Mouse (Mus musculus) thymus, adult 18-20 months (tissue): ENCODE data around the gene Mllt6.
"Not testable (repeated sequence)": the region's sequence is repeated elsewhere in the genome, so short reads cannot be mapped to it uniquely, and the experiment has no call there.

ENCODE experiments used
- DNase-seq, 2 experiments: peaks; one replicate each; pipeline ENCODE4 v3.0.0; 2022; ENCODE audit warnings: mixed read lengths in 2 of 2

Mllt6 gene

DNA sequence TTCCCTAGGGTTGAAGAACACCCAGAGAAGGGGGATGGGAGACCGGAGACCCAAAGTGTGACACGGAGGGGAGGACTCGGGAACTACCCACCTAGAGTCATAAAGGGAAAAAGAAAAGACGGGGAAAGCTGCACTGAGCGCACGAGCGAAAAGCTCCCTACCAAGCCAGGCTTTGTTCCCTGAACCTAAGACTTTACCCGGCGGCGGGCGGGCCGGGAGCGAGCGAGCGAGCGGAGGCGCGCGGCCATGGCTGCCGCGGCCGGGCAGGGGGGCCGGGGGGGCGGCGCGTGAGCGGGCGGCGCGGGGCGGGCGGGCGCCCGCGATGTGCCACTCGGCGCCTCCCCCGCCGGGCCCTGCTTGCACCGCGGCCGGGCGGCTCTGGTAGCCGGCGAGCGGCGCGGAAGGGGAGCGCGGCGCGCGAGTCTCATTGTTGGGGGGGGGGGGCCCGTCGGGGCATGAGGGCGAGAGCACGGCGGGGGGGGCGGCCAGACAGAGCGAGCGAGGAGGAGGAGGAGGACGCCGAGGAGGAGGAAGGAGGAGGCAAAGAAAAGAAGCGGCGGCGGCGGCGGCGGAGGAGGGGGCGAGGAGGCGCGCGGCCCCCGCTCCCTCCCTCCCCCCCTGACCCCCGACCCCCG is at the start of gene Mllt6:
Gene Mllt6 (plus strand): TSS at position 522 of the 635 bp plus-strand sequence.
- peak; percentile 43 to 44 for DNase-seq

DNA sequence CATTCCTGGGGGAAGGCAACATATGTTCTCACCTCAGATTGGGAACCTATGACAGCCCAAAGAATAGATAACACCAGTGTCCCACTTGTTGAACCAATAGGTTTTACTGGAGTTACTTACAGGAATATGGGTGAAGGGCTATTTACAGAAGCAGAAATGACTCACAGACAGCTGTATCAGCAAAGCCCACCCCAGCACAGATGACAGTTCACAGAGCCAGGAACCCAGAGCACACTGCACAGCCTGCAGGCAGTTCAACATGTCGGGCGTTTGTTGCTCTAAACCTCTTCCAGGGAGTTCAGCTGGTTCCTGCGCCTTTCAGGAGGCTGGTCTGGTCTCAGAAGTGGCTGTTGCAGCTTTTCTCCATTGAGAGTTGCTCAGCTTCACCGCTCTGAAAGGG is 47.9 kb upstream of the Mllt6 start:
- no peak for DNase-seq

DNA sequence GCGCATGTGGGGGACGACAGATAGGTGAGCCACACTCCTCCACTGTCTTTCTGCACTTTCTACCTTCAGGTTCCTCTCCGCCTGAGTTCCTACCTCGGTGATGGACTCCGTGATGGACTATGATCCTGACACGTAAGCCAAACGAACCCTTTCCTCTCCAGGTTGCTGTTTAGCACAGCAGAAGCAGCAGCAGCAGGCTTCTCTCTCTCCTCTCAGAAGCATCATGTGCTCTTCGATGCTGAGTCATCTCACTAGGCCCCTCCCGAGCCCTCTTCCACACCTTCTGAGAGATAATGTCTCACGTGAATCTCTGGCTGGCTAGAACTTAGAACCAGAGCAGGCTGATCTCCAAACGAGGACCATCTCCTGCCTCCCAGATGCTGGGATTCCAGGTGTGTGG is 44.8 kb upstream of the Mllt6 start:
- no peak for DNase-seq

DNA sequence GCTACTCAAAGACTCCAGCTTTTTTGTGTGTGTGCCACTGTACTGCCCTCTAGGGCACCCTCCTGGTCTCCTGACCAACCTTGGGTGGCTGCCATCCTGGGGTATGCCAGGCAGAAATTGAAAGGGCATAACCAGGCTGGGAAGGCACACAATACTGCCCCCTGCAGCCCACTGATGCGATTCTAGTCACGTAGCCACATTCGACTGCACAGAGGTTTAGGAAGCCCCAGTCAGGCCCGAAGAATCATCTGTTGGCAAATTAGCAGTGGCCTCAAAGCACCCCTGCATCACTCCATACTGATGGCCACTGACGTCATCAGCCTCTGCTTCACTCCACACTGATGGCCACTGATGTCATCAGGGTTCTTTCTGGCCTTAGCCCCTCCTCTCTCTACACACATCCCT is 43.8 kb upstream of the Mllt6 start:
- no peak for DNase-seq

DNA sequence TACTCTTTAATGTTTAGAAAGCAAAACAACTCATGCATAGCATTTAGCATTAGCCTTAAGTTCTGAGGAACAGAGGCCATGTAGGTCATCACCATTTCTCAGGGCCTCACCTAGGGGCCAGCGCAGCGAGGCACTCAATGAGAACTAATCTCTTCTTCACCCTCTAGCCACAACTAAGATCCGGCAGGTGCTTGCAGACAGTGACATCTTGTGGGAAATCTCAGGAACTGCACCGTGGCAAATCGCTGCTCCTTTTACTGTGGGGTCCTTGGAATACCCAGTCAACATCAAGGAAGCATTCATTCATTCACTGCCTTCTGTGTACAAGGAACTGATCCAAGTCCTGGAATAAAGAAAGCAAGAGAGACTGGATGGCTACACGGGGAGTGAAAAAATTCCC is 40.8 kb upstream of the Mllt6 start:
- peak; percentile 27 to 36 for DNase-seq

DNA sequence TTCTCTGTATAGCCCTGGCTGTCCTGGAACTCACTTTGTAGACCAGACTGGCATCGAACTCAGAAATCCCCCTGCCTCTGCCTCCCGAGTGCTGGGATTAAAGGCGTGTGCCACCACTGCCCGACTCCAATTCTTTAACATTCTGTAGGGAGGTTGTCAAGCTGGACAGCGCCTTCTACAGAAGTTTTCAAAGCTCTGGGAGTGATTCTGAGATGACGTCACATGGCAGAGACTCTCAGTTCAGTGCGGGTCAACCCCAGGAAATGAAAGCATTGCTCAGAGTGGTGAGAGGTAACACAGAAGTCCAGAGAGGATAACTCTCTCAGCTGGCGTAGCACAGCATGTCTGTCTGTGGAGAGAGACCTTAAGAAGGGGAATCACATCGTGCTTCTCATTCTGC is 40.0 kb upstream of the Mllt6 start:
- DNase-seq, result no peak

GRCm38 (mm10) chr11:97625551-97625950 is 37.7 kb upstream of the Mllt6 start:
- DNase-seq, result no peak

DNA sequence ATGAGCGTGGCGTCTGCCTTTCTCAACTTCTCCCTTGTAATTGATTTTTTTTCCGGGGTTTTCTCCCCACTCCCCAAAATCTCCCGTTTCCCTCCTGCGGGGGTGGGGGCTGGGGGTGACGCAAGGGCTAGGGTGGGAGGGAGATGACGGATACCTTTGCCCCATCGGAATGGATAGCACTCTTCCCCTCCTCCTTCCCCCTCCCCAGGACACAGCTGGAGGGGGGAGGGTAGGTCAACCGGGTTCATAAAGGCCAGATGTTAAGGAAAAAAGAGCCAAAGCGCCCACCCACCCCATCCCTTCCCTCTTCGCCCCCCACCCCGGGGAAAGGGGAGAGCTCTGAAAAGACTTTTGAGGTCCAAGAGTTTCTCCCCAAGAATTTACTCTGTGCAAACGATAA is 36.8 kb upstream of the Mllt6 start:
- no peak for DNase-seq

DNA sequence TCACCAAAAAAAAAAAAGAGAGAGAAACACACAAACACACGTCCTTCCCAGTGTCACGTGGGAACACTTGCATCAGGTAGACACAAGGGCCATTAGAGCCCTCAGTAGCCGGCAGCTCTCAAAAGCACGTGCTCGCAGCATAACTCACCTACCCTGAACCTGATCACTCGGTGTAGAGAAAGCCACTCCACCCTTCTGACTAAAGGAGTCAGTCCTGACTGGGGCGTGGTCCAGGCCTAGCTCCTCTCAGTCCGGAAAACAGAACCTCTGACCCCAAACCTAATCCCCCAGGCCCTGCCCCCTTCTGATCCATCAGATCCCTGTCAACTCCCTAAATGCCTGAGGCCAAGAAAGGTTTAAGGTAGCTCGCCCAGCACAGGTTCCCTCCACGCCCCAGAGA is 36.4 kb upstream of the Mllt6 start:
- no peak for DNase-seq

GRCm38 (mm10) chr11:97627556-97628302 is 35.5 kb upstream of the Mllt6 start:
- DNase-seq, result no peak

- DNase-seq, result no peak
Measured at GRCm38 (mm10) chr11:97628303-97628567, 35.0 kb upstream of the Mllt6 start.

DNA sequence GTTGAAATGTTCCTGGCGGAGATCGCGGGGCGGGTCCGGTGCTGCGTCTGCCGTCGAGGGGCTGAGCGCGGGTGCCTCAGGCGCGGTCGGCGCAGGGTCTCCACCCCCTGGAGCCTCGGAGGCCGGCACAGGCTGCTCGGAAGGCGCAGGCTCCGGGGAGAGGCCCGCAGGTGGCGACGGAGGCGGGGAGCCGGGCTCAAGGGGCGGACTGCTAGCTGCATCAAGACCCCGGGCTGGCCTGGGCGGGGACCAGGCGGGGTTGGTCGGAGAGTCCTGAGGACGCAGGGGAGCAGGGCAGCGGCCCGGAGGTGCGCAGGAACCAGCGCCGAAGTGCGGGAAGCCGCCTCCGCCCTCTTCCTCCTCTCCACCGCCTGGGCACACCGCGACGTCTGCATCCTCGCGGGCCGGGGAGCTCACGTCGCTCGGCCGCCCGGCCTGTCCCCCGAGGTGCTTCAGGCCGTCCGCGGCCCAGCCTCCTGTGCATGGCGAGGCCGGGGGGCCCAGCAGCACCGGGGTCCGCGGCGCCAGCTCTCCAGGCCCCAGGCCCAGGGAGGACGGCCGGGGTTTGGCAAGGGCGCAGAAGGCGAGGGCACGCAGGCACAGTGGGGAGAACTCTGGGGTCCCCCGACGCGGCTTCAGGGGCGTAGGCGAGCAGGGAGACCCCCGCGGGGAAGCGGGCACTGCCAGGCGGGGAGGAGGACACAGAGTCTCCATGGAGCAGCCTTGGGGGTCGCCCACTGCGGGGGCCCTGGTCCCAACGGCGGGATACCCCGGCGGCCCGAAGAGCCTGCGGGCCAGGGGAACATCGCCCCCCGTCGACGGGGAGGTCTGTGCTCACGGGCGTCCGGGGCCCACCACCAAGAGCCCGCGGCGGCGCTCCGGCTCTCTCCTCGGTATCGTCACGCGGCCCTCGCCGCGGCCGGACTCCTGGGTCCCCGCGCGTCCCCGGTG is 34.4 kb upstream of the Mllt6 start:
- DNase-seq, result peak in 1 of 2 experiments; percentile 14

DNA sequence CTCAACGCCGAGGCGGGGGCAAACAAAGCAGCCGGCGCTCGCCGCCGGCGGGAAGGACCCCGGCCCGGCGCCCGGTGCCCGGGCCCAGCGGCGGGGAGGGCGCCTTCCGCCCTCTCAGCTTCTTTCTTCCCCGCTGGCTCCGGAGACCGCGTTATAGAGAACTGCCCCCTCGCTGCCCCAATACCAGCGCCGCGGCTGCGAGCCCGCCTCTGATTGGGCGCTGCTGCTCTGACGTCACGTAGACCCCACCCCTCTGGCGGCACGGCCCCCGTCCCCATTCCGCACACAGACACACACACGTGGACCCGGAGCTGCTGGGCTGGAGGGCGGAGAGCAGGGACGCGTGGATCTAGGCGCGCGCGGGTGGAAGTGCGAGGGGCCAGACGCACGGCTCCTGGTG is 33.6 kb upstream of the Mllt6 start, which contains the start of gene Epop:
Gene Epop (minus strand): TSS at position 127 of the 400 bp plus-strand sequence.
- DNase-seq, result peak; percentile 81 to 82

- no peak for DNase-seq
Measured at GRCm38 (mm10) chr11:97631046-97631445, 32.2 kb upstream of the Mllt6 start.

- DNase-seq, result no peak
Measured at GRCm38 (mm10) chr11:97631500-97631899, 31.7 kb upstream of the Mllt6 start.

GRCm38 (mm10) chr11:97631938-97632337 is 31.3 kb upstream of the Mllt6 start:
- peak; percentile 61 to 63 for DNase-seq

DNA sequence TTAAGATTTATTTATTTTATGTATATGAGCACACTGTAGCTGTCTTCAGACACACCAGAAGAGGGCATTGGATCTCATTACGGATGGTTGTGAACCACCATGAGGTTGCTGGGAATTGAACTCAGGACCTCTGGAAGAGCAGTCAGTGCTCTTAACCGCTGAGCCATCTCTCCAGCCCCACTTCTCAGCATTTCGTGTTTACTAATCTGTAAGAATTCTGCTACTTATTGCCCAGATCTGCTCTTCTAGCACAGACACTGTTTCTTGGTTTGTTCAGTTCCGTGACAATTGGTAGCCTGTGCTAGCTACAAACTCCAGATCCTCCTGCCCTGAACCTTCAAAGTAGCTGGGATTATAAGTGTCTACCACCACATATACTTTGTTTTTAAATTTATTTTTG is 30.8 kb upstream of the Mllt6 start:
- not testable (repeated sequence) for DNase-seq

GRCm38 (mm10) chr11:97635468-97636019 is 27.7 kb upstream of the Mllt6 start:
- no peak for DNase-seq

DNA sequence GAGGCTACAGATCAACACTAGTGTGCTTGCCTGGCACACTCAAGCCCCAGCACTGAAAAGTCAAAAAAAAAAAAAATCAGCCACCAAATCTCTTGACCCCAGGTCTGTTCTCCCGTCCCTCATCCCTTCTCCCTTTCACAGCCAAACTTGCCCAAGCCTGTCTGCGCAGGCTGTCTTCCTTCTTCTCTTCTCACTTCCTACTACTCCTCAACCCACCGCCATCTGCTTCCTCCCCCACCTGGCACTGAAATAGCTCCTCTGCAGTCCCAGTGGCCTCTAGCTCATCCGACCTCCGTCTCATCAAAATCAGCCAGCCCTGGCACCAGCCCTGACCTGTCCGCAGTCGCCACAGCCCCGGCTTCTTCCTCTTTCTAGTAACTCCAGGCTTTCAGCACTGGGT is 21.5 kb upstream of the Mllt6 start:
- no peak for DNase-seq

GRCm38 (mm10) chr11:97642746-97643145 is 20.5 kb upstream of the Mllt6 start:
- DNase-seq, result no peak

GRCm38 (mm10) chr11:97643380-97644055 is 19.7 kb upstream of the Mllt6 start:
- no peak for DNase-seq

- DNase-seq, result peak in 1 of 2 experiments; percentile 53
Measured at GRCm38 (mm10) chr11:97644834-97645233, 18.4 kb upstream of the Mllt6 start.

GRCm38 (mm10) chr11:97648541-97648940 is 14.7 kb upstream of the Mllt6 start:
- DNase-seq, result not testable (repeated sequence)
